Mouse (Mus musculus) G1E (cell line): ENCODE data around the gene Mipep. TPM values are rescaled to one million over a fixed set of nuclear protein-coding genes. Genes with fewer than 3 reads are reported as not detected.

ENCODE experiments used
- ATAC-seq: 2 replicates; pipeline ENCODE4 v1.8.0; 2016; ENCODE audit warnings: mild to moderate bottlenecking; ENCODE audit not compliant: insufficient number of reproducible peaks, poor library complexity, low FRiP score, severe bottlenecking; ENCODE audit errors: extremely low read depth
- DNase-seq: peaks from one replicate; pipeline ENCODE4 v3.0.0; 2012; ENCODE audit warnings: low spot score
- H3K27me3 ChIP-seq: 2 replicates; pipeline ENCODE4 v1.6.1; 2012; ENCODE audit warnings: mild to moderate bottlenecking, low read length, inconsistent platforms; ENCODE audit not compliant: insufficient read depth
- H3K36me3 ChIP-seq: replicated peaks from 2 replicates; pipeline ENCODE3; 2012; ENCODE audit warnings: mild to moderate bottlenecking, inconsistent platforms
- H3K4me1 ChIP-seq: 2 replicates; pipeline ENCODE4 v1.6.1; 2012; ENCODE audit warnings: low read depth, low read length, inconsistent platforms, mixed read lengths; ENCODE audit not compliant: insufficient read depth
- H3K4me3 ChIP-seq: 2 replicates; pipeline ENCODE4 v1.5.1; 2012; ENCODE audit warnings: low read depth, mild to moderate bottlenecking, inconsistent platforms, low read length, moderate library complexity, mixed read lengths
- H3K9me3 ChIP-seq: replicated peaks from 2 replicates; pipeline ENCODE4 v1.6.1; 2012; ENCODE audit warnings: inconsistent platforms
- CTCF ChIP-seq: IDR thresholded peaks from 2 replicates; pipeline ENCODE4 v1.5.1; 2012; ENCODE audit warnings: low read depth, low read length, inconsistent platforms, mixed read lengths
- GATA1 ChIP-seq: IDR thresholded peaks from 2 replicates; pipeline ENCODE4 v1.6.1; 2012; ENCODE audit warnings: borderline replicate concordance, low read length, inconsistent platforms, mixed read lengths
- GATA2 ChIP-seq: IDR thresholded peaks from 2 replicates; pipeline ENCODE4 v1.6.1; 2012; ENCODE audit warnings: low read depth, low read length, inconsistent platforms, borderline replicate concordance
- POLR2AphosphoS5 ChIP-seq: IDR thresholded peaks from 2 replicates; pipeline ENCODE4 v1.6.1; 2012; ENCODE audit warnings: low read depth, low read length, inconsistent platforms; ENCODE audit not compliant: insufficient replicate concordance
- TAL1 ChIP-seq: conservative IDR thresholded peaks from 2 replicates; pipeline ENCODE4 v1.6.1; 2012; ENCODE audit warnings: low read depth, low read length, inconsistent platforms, mixed read lengths
- polyA plus RNA-seq: library from polyadenylated mRNA; stranded (reverse); fragments of >175 nt; gene quantifications from 2 replicates; pipeline ENCODE4 v1.2.3, GENCODE M21; 2012
- total RNA-seq, 2 experiments: library from RNA; stranded (forward) in 1 of 2; stranded (reverse) in 1 of 2; fragments of 200-1000 nt in 1 of 2; fragments of >200 nt in 1 of 2; fragmentation: Nextera tagmentation in 1 of 2; gene quantifications; 2 replicates each; pipeline ENCODE4 v1.2.3; 2014 to 2017

The Mipep gene
- total and polyA plus RNA-seq, 3 experiments = 13.7 to 17.7 (median 17.3) TPM

GRCm38 (mm10) chr14:60906421-60907374, 122.3 kb downstream of the Mipep start:
- peaks cover 28% of the 10 kb centered on the region for H3K36me3 ChIP-seq
- TF ChIP-seq TAL1 (no peak), POLR2AphosphoS5 (no peak), GATA1 (no peak), CTCF (no peak), GATA2 (no peak)
- ATAC-seq = no peak

GRCm38 (mm10) chr14:60909351-60909750, 125.0 kb downstream of the Mipep start:
- TF ChIP-seq GATA1 (no peak), POLR2AphosphoS5 (no peak), CTCF (no peak), TAL1 (no peak), GATA2 (no peak)
- no peaks in the 10 kb centered on the region for H3K9me3 ChIP-seq
- no peak for DNase-seq
- H3K36me3 ChIP-seq = peaks cover 16% of the 10 kb centered on the region
- peaks cover 11% of the 10 kb centered on the region for H3K27me3 ChIP-seq
- H3K4me3 ChIP-seq = no peak overlapping the region
- H3K4me1 ChIP-seq = no peaks in the 10 kb centered on the region
- no peak for ATAC-seq

More at GRCm38 (mm10) chr14:60906421-60907374, 122.3 kb downstream of the Mipep start:
- H3K4me3 ChIP-seq = no peak overlapping the region
- H3K27me3 ChIP-seq = peaks cover 4% of the 10 kb centered on the region
- H3K9me3 ChIP-seq = no peaks in the 10 kb centered on the region
- no peaks in the 10 kb centered on the region for H3K4me1 ChIP-seq
- DNase-seq = no peak

GRCm38 (mm10) chr14:60910506-60911444, 126.4 kb downstream of the Mipep start:
- no peak for DNase-seq
- Histone ChIP-seq H3K27me3 (peaks cover 15% of the 10 kb centered on the region), H3K4me1 (no peaks in the 10 kb centered on the region), H3K36me3 (peaks cover 6% of the 10 kb centered on the region), H3K9me3 (no peaks in the 10 kb centered on the region), H3K4me3 (no peak overlapping the region)
- TF ChIP-seq CTCF = no peak
- no peak for TF ChIP-seq POLR2AphosphoS5
- TF ChIP-seq GATA1 = no peak
- TF ChIP-seq GATA2 = no peak
- no peak for ATAC-seq

- Histone ChIP-seq H3K36me3 (no peaks in the 10 kb centered on the region), H3K27me3 (peaks cover 18% of the 10 kb centered on the region), H3K4me3 (no peak overlapping the region), H3K9me3 (no peaks in the 10 kb centered on the region), H3K4me1 (no peaks in the 10 kb centered on the region)
- no peak for TF ChIP-seq GATA1
- TF ChIP-seq CTCF = no peak
- TF ChIP-seq TAL1 = no peak
- no peak for TF ChIP-seq GATA2
- no peak for TF ChIP-seq POLR2AphosphoS5
- DNase-seq = no peak
- ATAC-seq = no peak
Observed at GRCm38 (mm10) chr14:60912981-60913468, 128.7 kb downstream of the Mipep start.

GRCm38 (mm10) chr14:60916661-60917060, 132.3 kb downstream of the Mipep start:
- no peak overlapping the region for H3K4me3 ChIP-seq
- DNase-seq (no peak), ATAC-seq (no peak)
- no peaks in the 10 kb centered on the region for H3K36me3 ChIP-seq
- no peaks in the 10 kb centered on the region for H3K4me1 ChIP-seq
- TF ChIP-seq POLR2AphosphoS5 (no peak), GATA1 (no peak), GATA2 (no peak), TAL1 (no peak), CTCF (no peak)
- peaks cover 14% of the 10 kb centered on the region for H3K27me3 ChIP-seq
- no peaks in the 10 kb centered on the region for H3K9me3 ChIP-seq
